Mouse (Mus musculus) ES-Bruce4 (cell line): ENCODE measurements around the gene Drg1.

Experiments
- CTCF ChIP-seq: IDR thresholded peaks from one replicate; pipeline ENCODE4 v1.8.1; 2011; ENCODE audit warnings: low read depth, low read length
- EP300 ChIP-seq: IDR thresholded peaks from 2 replicates; pipeline ENCODE4 v1.6.1; 2011; ENCODE audit warnings: low read depth, low read length; ENCODE audit not compliant: insufficient read depth

GRCm38 (mm10) chr11:3297871-3298812 is 31.9 kb upstream of the Drg1 start:
- no peak for TF ChIP-seq EP300
- TF ChIP-seq CTCF: no peak
